Mouse (Mus musculus) embryonic fibroblast, embryonic 13.5 days (primary cell): Measurements from ENCODE around the gene Ptch2. TPM values are rescaled to one million over a fixed set of nuclear protein-coding genes. Genes with fewer than 3 reads are reported as not detected.

Source experiments
- H3K27ac ChIP-seq: 2 replicates; pipeline ENCODE4 v1.5.1; 2012; ENCODE audit warnings: low read length, control low read depth, inconsistent platforms; ENCODE audit not compliant: insufficient read depth
- H3K4me1 ChIP-seq: 2 replicates; pipeline ENCODE4 v1.6.1; 2011; ENCODE audit warnings: low read length; ENCODE audit not compliant: control insufficient read depth, insufficient read depth
- H3K4me3 ChIP-seq: 2 replicates; pipeline ENCODE4 v1.5.1; 2011; ENCODE audit warnings: mild to moderate bottlenecking, control low read depth, low read length; ENCODE audit not compliant: insufficient read depth
- CTCF ChIP-seq: IDR thresholded peaks from 2 replicates; pipeline ENCODE4 v1.5.1; 2011; ENCODE audit warnings: mild to moderate bottlenecking, control low read depth, low read length, moderate library complexity, borderline replicate concordance; ENCODE audit not compliant: insufficient read depth
- POLR2A ChIP-seq: IDR thresholded peaks from 2 replicates; pipeline ENCODE4 v1.6.1; 2011; ENCODE audit warnings: low read depth, mild to moderate bottlenecking, control low read depth, low read length, moderate library complexity
- polyA plus RNA-seq: library from polyadenylated mRNA; stranded (reverse); fragments of >200 nt; gene quantifications from 2 replicates; pipeline ENCODE4 v1.2.4, GENCODE M21; 2011; ENCODE audit warnings: low read depth; ENCODE audit not compliant: missing spikeins, insufficient read length

Gene Ptch2
- polyA plus RNA-seq, 1 experiment: not detected

DNA sequence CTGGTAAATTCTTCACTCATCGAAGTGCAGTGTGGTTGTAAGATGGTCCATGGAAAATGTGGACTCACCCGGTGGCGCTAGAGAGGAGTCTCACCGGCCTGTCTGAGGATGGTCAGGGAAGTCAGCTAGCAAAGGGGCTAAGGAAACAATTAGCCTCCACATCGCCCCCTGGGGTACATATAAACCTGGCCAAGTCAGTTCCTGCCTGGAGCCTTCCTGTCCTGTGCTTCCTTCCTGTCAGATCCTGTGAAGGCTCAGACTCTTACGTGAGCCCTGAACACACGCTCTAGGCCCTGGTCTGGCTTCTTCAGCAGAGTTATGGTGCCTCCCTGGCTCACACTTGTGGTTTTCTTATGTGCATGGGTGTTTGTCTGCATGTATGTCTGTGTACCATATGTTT lies 5.3 kb downstream of the Ptch2 start:
- TF ChIP-seq POLR2A (no peak), CTCF (no peak)
- no peak overlapping the region for H3K27ac ChIP-seq
- H3K4me3 ChIP-seq: no peak overlapping the region
- no peaks in the 10 kb centered on the region for H3K4me1 ChIP-seq

DNA sequence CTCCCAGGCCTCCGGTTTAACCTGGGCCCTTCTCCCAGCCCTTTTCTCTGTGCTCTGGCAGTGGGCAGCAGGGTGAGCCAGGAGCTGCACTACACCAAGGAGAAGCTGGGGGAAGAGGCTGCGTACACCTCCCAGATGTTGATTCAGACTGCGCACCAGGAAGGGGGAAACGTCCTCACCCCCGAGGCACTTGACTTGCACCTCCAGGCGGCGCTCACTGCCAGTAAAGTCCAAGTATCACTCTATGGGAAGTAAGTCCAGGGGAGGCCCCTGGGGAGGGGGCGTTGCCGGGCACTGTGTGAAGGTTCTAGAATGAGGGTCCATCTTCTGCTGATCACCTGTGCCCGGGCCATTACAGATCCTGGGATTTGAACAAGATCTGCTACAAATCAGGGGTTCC lies 8.8 kb downstream of the Ptch2 start:
- Histone ChIP-seq H3K4me3 (no peak overlapping the region), H3K27ac (no peak overlapping the region), H3K4me1 (no peaks in the 10 kb centered on the region)
- TF ChIP-seq CTCF: no peak

DNA sequence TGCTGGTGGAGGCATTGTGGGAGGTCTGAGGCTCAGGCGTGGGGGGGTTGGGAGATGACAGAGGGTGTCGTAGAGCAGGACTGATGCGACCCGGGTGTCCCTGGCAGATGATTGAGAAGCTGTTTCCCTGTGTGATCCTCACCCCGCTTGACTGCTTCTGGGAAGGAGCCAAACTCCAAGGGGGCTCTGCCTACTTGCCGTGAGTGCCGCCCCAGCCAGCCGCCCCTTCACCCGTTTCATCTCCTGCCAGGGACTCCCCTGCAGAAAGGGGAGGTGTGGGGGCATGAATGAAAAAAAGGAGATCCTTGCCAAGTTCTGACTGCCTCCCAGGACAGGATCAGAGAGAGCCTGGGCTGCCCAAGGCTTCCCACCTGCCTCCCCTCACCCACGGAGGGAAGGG lies 9.3 kb downstream of the Ptch2 start:
- Histone ChIP-seq H3K4me3 (no peak overlapping the region), H3K27ac (no peak overlapping the region), H3K4me1 (no peaks in the 10 kb centered on the region)
- TF ChIP-seq CTCF (no peak), POLR2A (no peak)

DNA sequence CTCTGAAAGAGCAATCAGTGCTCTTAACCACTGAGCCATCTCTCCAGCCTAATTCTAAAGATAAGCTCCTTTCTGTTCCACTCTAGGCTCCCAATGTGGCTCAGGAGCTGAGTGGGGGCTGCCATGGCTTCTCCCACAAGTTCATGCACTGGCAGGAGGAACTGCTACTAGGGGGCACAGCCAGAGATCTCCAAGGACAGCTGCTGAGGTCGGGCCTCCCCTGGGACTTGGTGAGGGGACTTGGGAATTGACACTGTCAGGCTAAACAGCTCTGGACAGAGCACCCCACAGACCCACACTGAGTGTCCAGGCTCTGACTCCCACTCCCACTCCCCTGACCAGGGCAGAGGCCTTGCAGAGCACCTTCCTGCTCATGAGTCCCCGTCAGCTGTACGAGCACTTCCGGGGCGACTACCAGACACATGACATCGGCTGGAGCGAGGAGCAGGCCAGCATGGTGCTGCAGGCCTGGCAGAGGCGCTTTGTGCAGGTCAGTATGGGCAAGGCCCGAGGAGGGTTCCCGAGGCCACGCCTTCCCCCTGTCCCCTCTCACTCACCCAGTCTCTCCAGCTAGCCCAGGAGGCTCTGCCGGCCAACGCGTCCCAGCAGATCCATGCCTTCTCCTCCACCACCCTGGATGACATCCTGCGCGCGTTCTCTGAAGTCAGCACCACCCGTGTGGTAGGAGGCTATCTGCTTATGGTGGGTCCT lies 12.1 kb downstream of the Ptch2 start:
- no peak for TF ChIP-seq POLR2A
- TF ChIP-seq CTCF: no peak
- no peak overlapping the region for H3K27ac ChIP-seq
- H3K4me1 ChIP-seq: no peaks in the 10 kb centered on the region
- H3K4me3 ChIP-seq: no peak overlapping the region

DNA sequence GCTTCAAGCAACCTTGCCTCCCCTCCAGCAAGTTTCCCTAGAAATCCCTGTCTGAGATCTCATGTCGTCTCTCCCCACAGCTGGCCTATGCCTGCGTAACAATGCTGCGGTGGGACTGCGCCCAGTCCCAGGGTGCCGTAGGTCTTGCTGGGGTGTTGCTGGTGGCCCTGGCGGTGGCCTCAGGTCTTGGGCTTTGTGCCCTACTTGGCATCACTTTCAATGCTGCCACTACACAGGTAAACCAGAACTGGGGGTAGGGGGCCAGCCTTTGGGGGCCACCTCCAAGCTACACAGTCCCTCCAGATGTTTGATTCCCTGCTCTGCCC lies 12.6 kb downstream of the Ptch2 start:
- no peak overlapping the region for H3K4me3 ChIP-seq
- TF ChIP-seq CTCF: no peak
- no peak for TF ChIP-seq POLR2A

DNA sequence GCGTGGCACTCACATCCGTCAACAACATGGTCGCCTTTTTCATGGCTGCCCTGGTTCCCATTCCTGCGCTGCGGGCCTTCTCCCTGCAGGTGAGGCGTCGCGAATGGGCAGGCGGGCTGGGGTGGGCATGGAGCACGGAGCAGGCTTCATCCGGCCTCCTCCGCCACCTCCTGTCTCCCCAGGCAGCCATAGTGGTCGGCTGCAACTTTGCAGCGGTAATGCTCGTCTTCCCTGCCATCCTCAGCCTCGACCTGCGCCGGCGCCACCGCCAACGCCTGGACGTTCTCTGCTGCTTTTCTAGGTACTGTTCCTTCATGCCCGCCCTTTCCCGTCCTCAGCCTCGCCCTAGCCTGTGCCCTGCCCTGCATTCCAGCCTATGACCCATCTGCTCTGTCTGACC lies 13.5 kb downstream of the Ptch2 start:
- H3K4me3 ChIP-seq: no peak overlapping the region
- H3K4me1 ChIP-seq: no peaks in the 10 kb centered on the region
- H3K27ac ChIP-seq: no peak overlapping the region
- TF ChIP-seq CTCF (no peak), POLR2A (no peak)

More for the DNA sequence above, 12.6 kb downstream of the Ptch2 start:
- H3K4me1 ChIP-seq: no peaks in the 10 kb centered on the region
- no peak overlapping the region for H3K27ac ChIP-seq

DNA sequence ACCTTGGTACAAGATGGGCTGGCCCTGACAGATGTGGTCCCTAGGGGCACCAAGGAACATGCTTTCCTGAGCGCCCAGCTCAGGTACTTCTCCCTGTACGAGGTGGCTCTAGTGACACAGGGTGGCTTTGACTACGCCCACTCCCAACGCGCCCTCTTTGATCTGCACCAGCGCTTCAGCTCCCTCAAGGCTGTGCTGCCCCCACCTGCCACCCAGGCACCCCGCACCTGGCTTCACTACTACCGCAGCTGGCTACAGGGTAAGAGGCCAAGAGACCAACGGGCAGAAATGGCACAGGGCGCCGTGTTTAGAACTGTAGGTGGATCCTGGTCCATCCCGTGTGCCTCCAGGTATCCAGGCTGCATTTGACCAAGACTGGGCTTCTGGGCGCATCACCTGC lies 14.4 kb downstream of the Ptch2 start:
- Histone ChIP-seq H3K27ac (no peak overlapping the region), H3K4me1 (no peaks in the 10 kb centered on the region), H3K4me3 (no peak overlapping the region)
- TF ChIP-seq POLR2A (no peak), CTCF (no peak)

DNA sequence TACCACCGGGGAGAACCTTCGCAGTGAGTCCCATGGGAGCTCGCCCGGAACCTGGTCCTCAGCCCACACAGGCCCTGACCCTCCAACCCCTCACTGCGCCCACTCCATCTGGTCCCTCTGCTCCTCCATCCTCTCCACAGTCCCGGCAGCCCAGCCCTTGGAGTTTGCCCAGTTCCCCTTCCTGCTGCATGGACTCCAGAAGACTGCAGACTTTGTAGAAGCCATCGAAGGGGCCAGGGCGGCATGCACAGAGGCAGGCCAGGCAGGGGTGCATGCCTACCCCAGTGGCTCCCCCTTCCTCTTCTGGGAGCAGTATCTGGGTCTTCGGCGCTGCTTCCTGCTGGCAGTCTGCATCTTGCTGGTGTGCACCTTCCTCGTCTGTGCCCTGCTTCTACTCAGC lies 15.1 kb downstream of the Ptch2 start:
- TF ChIP-seq POLR2A: no peak
- TF ChIP-seq CTCF: no peak
- Histone ChIP-seq H3K4me3 (no peak overlapping the region), H3K27ac (no peak overlapping the region), H3K4me1 (no peaks in the 10 kb centered on the region)

DNA sequence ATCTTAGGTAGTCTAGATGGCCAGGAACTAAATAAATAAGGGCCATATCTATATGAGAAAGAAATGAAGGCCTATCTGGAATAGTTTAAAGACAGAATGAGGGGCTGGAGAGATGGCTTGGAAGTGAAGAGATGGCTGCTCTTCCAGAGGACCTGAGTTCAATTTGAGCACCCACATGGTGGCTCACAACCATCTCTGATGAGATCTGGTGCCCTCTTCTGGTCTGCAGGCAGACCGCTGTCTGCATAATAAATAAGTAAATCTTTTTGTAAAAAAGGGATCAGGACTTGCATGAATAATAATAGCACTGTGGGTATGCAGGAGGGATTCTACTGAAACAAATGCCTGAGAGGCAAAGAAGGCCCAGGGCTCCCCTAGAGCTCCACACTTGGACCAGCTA lies 17.4 kb downstream of the Ptch2 start:
- H3K27ac ChIP-seq: no peak overlapping the region
- no peak overlapping the region for H3K4me3 ChIP-seq
- H3K4me1 ChIP-seq: no peaks in the 10 kb centered on the region
- TF ChIP-seq POLR2A: no peak
- no peak for TF ChIP-seq CTCF

DNA sequence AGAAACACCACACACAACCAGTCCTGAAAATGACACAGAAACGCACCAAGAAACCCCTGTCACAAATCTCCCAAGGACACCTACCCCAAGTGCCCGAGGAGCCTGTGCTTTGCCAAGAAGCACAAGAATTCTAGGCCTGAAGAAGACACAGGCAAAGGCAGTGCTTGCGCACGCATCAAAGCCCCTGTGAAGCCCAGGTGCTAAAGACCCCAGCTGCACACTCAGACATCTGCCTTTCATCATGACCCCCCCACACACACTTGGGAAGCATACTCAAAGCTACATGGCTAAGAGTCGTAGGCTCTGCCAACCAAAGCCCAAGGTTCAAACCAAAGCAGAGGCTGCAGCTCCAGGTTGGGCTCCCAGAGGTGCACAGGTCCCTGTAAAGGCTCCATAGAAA lies 19.7 kb downstream of the Ptch2 start:
- TF ChIP-seq CTCF (no peak), POLR2A (no peak)
- H3K27ac ChIP-seq: no peak overlapping the region
- H3K4me1 ChIP-seq: no peaks in the 10 kb centered on the region
- H3K4me3 ChIP-seq: no peak overlapping the region

DNA sequence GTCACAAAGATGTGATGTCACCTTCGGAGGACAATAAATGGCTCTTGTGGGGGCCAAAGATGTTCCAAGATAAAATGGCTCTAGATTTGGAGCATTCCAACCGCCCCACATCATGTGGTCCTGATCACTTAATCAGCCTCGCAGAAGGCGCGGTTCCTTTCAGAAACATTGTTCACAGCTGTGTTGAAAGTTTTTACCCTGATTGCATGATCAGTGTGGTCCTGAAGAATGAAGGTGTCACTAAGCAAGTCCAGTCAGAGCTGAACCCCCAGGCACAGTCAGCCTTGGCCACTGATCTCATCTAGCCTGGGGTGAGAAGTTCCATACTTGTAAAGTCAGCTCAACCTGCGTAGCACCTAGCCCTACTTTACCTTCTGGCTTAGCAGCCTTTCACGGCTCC lies 22.1 kb downstream of the Ptch2 start:
- Histone ChIP-seq H3K4me3 (no peak overlapping the region), H3K4me1 (no peaks in the 10 kb centered on the region), H3K27ac (no peak overlapping the region)
- TF ChIP-seq CTCF: no peak
- no peak for TF ChIP-seq POLR2A
